Mouse (Mus musculus) intestine, postnatal 0 days (tissue): Measurements from ENCODE around the gene Ryr2. TPM values are rescaled to one million over a fixed set of nuclear protein-coding genes. Genes with fewer than 3 reads are reported as not detected.
"Not testable (repeated sequence)": the region's sequence is repeated elsewhere in the genome, so short reads cannot be mapped to it uniquely, and the experiment has no call there.

Source experiments
- ATAC-seq: fragments of 200-750 bp; cut with Nextera tagmentation; 2 replicates; pipeline ENCODE4 v1.8.0; 2017; ENCODE audit warnings: mild to moderate bottlenecking, moderate TSS enrichment, moderate library complexity
- H3K27ac ChIP-seq: fragments of 300-500 bp; sonication (generic); 2 replicates; pipeline ENCODE4 v1.5.1; 2014; ENCODE audit warnings: mild to moderate bottlenecking, low read depth, low read length, moderate library complexity
- H3K27me3 ChIP-seq: fragments of 300-500 bp; sonication (generic); replicated peaks from 2 replicates; pipeline ENCODE4 v1.6.1; 2014; ENCODE audit warnings: low read length, mixed read lengths; ENCODE audit not compliant: control insufficient read depth, insufficient read depth
- H3K36me3 ChIP-seq: fragments of 300-500 bp; sonication (generic); 2 replicates; pipeline ENCODE4 v1.6.1; 2014; ENCODE audit warnings: mild to moderate bottlenecking, moderate library complexity; ENCODE audit not compliant: control insufficient read depth, insufficient read depth
- H3K4me1 ChIP-seq: fragments of 300-500 bp; sonication (generic); replicated peaks from 2 replicates; pipeline ENCODE4 v1.6.1; 2014; ENCODE audit warnings: antibody characterized with exemption, low read length, mixed read lengths; ENCODE audit not compliant: control insufficient read depth, insufficient read depth
- H3K4me2 ChIP-seq: fragments of 300-500 bp; sonication (generic); replicated peaks from 2 replicates; pipeline ENCODE4 v1.6.1; 2014; ENCODE audit warnings: low read depth, mild to moderate bottlenecking, moderate library complexity
- H3K4me3 ChIP-seq: fragments of 300-500 bp; sonication (generic); 2 replicates; pipeline ENCODE4 v1.5.1; 2014; ENCODE audit warnings: low read depth, low read length
- H3K9ac ChIP-seq: fragments of 300-500 bp; sonication (generic); 2 replicates; pipeline ENCODE4 v1.6.1; 2014; ENCODE audit warnings: mild to moderate bottlenecking, low read depth, low read length
- H3K9me3 ChIP-seq: fragments of 300-500 bp; sonication (generic); 2 replicates; pipeline ENCODE4 v1.6.1; 2016; ENCODE audit warnings: mixed run types; ENCODE audit not compliant: control insufficient read depth
- CTCF ChIP-seq: sonication (generic); IDR thresholded peaks from 2 replicates; pipeline ENCODE4 v1.5.1; 2016; ENCODE audit warnings: low read depth, mild to moderate bottlenecking, control low read depth, antibody characterized with exemption, moderate library complexity
- WGBS: fragments of 180-500 bp; shearing (Covaris S2); extraction: QIAGEN DNeasy Blood & Tissue Kit; methylation state at CpG from one replicate; pipeline ENCODE4 v1.1.7; 2014; 5-methylcytosine and 5-hydroxymethylcytosine counted together
- polyA plus RNA-seq: library from polyadenylated mRNA; unstranded; fragments of >200 nt; fragmentation: Nextera tagmentation; extraction: Ambion mirVana; gene quantifications from 2 replicates; pipeline ENCODE4 v1.2.1, GENCODE M21; 2015

The Ryr2 gene
- polyA plus RNA-seq, 1 experiment from 2014 or later, result 0.74 TPM

GRCm38 (mm10) chr13:11951951-11952350 is 154.8 kb downstream of the Ryr2 start:
- no peak for TF ChIP-seq CTCF
- no peak overlapping the region for H3K4me2 ChIP-seq
- no peak for ATAC-seq
- WGBS, result 75% methylated on average over 3 of the region's 3 CpGs
- H3K4me1 ChIP-seq, result no peaks in the 10 kb centered on the region
- H3K27ac ChIP-seq, result no peak overlapping the region
- no peak overlapping the region for H3K4me3 ChIP-seq
- no peaks in the 10 kb centered on the region for H3K27me3 ChIP-seq
- H3K9ac ChIP-seq, result no peak overlapping the region
- H3K9me3 ChIP-seq, result no peaks in the 10 kb centered on the region
- H3K36me3 ChIP-seq, result no peaks in the 10 kb centered on the region

GRCm38 (mm10) chr13:11945740-11946139 is 161.0 kb downstream of the Ryr2 start:
- Histone ChIP-seq H3K9me3 (no peaks in the 10 kb centered on the region), H3K4me2 (no peak overlapping the region), H3K9ac (no peak overlapping the region), H3K27me3 (no peaks in the 10 kb centered on the region), H3K27ac (no peak overlapping the region), H3K4me3 (no peak overlapping the region), H3K4me1 (no peaks in the 10 kb centered on the region), H3K36me3 (no peaks in the 10 kb centered on the region)
- WGBS, result 93% methylated on average over 2 of the region's 2 CpGs
- no peak for TF ChIP-seq CTCF
- no peak for ATAC-seq

DNA sequence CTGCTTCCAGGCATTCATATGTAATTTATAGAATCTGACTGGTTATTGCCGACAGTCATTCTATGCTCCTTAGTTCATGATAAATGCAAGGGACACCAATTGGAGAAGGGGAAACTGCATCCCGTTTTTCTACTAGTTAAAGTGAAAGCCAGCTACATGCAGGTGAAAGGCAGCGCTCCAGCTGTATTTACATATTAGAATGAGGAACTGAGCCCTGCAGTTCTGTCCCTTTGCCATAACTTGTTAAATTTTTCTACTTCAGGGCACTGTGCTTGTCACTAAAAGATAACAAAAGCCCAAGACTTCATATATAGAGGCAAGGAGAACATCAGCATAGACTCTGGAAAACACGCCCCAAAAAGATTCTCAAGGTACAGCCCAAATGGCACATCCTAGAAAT is 165.0 kb downstream of the Ryr2 start:
- H3K36me3 ChIP-seq, result no peaks in the 10 kb centered on the region
- H3K9ac ChIP-seq, result no peak overlapping the region
- H3K4me3 ChIP-seq, result no peak overlapping the region
- no peaks in the 10 kb centered on the region for H3K27me3 ChIP-seq
- no peak overlapping the region for H3K27ac ChIP-seq
- TF ChIP-seq CTCF, result no peak
- H3K9me3 ChIP-seq, result no peaks in the 10 kb centered on the region
- H3K4me2 ChIP-seq, result no peak overlapping the region
- H3K4me1 ChIP-seq, result no peaks in the 10 kb centered on the region
- ATAC-seq, result no peak
- WGBS, result 78% methylated on average over 4 of the region's 4 CpGs

DNA sequence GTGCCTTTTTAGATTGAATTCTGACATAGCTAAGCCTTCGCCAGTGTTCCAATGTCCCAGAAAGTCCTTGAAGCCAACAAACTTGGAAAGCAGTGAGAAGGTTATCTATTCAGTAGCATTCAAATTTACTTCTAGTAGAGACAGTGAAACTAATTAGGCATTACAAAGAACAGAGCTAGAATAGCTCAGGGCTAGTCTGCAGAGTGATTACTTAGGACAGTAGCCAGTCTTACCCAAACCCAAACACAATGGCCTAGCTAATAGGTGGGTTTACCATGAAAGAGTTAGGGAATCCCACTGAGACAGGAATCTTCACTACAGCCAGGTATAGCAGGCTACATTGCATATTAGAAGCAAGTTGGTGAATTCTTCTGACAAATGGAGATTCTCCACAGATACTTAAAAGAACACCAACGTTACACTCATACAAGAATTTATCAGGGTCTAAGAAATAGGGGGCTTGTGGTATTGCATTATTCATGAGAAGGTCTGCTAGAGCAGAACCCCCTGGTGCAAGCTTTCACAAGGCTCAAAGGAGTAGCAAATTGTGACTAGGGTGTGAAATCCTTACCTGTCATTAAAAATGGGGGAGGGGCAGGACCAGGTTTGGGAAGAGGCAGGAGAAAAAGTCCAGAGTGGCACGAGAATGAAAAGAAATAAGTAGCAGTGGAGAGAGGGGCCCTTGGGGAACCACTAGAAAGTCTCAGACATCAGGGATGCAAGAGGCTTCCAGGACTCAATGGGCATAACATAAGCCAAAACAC is 172.3 kb downstream of the Ryr2 start:
- not testable (repeated sequence) for H3K27me3 ChIP-seq, ATAC-seq, H3K4me2 ChIP-seq, H3K27ac ChIP-seq, H3K4me3 ChIP-seq, H3K9ac ChIP-seq, H3K9me3 ChIP-seq, H3K4me1 ChIP-seq, H3K36me3 ChIP-seq
- 77% methylated on average over 3 of the region's 3 CpGs for WGBS

DNA sequence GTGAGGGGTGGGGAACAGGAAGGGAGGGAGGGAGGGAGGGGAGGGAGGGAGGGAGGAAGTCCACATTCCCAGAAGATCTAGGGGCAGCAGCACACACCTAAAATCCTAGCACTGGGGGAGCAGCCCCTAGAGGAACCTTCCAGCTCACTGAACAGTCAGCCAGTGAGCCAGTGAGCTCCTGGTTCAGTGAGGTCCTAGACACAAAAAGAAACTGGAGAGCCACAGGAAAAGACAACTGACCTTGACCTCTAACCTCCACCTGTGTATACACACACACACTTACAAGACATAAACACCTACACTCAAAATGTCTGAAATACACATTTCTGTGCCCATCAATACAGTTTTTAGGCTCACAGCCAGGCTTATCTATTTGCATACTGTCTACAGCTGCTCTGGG is 173.4 kb downstream of the Ryr2 start:
- no peak overlapping the region for H3K9ac ChIP-seq
- no peak overlapping the region for H3K4me3 ChIP-seq
- H3K27ac ChIP-seq, result no peak overlapping the region
- no peak for TF ChIP-seq CTCF
- no peaks in the 10 kb centered on the region for H3K27me3 ChIP-seq
- H3K4me1 ChIP-seq, result no peaks in the 10 kb centered on the region
- H3K36me3 ChIP-seq, result no peaks in the 10 kb centered on the region
- no peak for ATAC-seq
- no peak overlapping the region for H3K4me2 ChIP-seq
- no peaks in the 10 kb centered on the region for H3K9me3 ChIP-seq

DNA sequence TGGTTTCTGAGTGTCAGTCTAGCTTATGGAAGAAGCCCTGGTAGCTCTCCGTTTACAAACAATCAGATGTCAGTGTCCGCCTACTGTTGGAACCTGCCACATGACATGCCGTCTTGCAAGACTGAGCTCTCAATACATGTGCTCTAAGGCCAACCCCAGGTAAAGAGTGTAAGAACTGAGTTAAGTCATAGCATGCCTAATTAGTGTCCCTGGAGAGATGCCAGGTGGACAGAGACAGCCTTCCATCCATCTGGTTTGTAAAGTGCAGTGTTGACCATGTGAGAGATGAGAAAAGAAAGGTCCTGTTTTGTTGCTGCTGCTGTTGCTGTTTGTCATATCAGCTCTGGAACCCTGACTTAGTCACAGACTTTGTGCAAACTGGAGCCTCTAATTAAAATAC is 178.0 kb downstream of the Ryr2 start:
- H3K27ac ChIP-seq, result no peak overlapping the region
- no peaks in the 10 kb centered on the region for H3K36me3 ChIP-seq
- no peak overlapping the region for H3K4me3 ChIP-seq
- TF ChIP-seq CTCF, result no peak
- no peaks in the 10 kb centered on the region for H3K9me3 ChIP-seq
- ATAC-seq, result no peak
- H3K4me2 ChIP-seq, result no peak overlapping the region
- WGBS, result 93% methylated on average over 3 of the region's 3 CpGs
- no peaks in the 10 kb centered on the region for H3K27me3 ChIP-seq
- no peak overlapping the region for H3K9ac ChIP-seq
- H3K4me1 ChIP-seq, result no peaks in the 10 kb centered on the region

DNA sequence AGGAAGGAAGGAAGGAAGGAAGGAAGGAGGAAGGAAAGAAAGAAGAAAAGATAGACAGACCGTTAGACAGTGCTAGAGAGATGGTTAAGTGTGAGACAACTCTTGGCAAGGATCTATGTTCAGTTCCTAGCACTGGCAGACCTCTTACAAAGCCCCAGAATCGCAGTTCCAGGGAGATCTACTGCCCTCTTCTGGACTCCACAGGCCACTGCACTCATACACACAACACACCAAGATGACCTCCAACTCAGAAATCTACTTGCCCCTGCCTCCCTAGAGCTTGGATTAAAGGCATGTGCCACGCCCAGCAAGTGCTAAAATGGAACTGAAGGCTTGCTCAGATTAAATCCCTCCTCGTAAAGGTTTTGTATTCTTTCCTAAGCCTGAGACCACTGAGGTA is 179.0 kb downstream of the Ryr2 start:
- Histone ChIP-seq H3K9ac (no peak overlapping the region), H3K27ac (no peak overlapping the region), H3K27me3 (no peaks in the 10 kb centered on the region), H3K36me3 (no peaks in the 10 kb centered on the region), H3K4me2 (no peak overlapping the region), H3K9me3 (no peaks in the 10 kb centered on the region), H3K4me1 (no peaks in the 10 kb centered on the region), H3K4me3 (no peak overlapping the region)
- 85% methylated on average over 4 of the region's 4 CpGs for WGBS
- peak; percentile 39; the same call in 1 of the 2 replicates for TF ChIP-seq CTCF
- ATAC-seq, result no peak
